Mouse (Mus musculus): ENCODE measurements around the gene Spryd3. TPM values are rescaled to one million over a fixed set of nuclear protein-coding genes. Genes with fewer than 3 reads are reported as not detected.

The Spryd3 gene
- total RNA-seq, 2 experiments from 2014 or later: 141 to 151 TPM

- no peak for DNase-seq
Observed at GRCm38 (mm10) chr15:102112181-102112580, 23.9 kb downstream of the Spryd3 start.

GRCm38 (mm10) chr15:102111495-102111829 lies 24.6 kb downstream of the Spryd3 start:
- DNase-seq: no peak

GRCm38 (mm10) chr15:102110701-102111494 lies 25.1 kb downstream of the Spryd3 start:
- DNase-seq: no peak

GRCm38 (mm10) chr15:102110271-102110670 lies 25.8 kb downstream of the Spryd3 start:
- no peak for DNase-seq

GRCm38 (mm10) chr15:102108651-102109525 lies 27.1 kb downstream of the Spryd3 start:
- peak; percentile 72 to 82 for DNase-seq

- DNase-seq: no peak
Observed at GRCm38 (mm10) chr15:102107689-102108573, 28.1 kb downstream of the Spryd3 start.

- no peak for DNase-seq
Observed at GRCm38 (mm10) chr15:102106754-102107456, 29.1 kb downstream of the Spryd3 start.

- no peak for DNase-seq
Observed at GRCm38 (mm10) chr15:102105764-102106730, 30.0 kb downstream of the Spryd3 start.

GRCm38 (mm10) chr15:102105360-102105759 lies 30.7 kb downstream of the Spryd3 start:
- DNase-seq: no peak

- no peak for DNase-seq
Observed at GRCm38 (mm10) chr15:102103947-102104555, 32.0 kb downstream of the Spryd3 start.

- no peak for DNase-seq
Observed at GRCm38 (mm10) chr15:102103371-102103946, 32.6 kb downstream of the Spryd3 start.

- no peak for DNase-seq
Observed at GRCm38 (mm10) chr15:102102548-102103121, 33.4 kb downstream of the Spryd3 start.

GRCm38 (mm10) chr15:102101672-102102541 lies 34.1 kb downstream of the Spryd3 start:
- no peak for DNase-seq

GRCm38 (mm10) chr15:102100996-102101671 lies 34.9 kb downstream of the Spryd3 start:
- DNase-seq: no peak

GRCm38 (mm10) chr15:102100161-102100981 lies 35.7 kb downstream of the Spryd3 start, which contains the start of gene Tns2:
Tns2 (plus strand) TSS chr15:102100413.
- DNase-seq: peak; percentile 77 to 79

GRCm38 (mm10) chr15:102099771-102100160 lies 36.3 kb downstream of the Spryd3 start:
- no peak for DNase-seq

- DNase-seq: no peak
Observed at GRCm38 (mm10) chr15:102099260-102099659, 36.8 kb downstream of the Spryd3 start.
